Mouse (Mus musculus): ENCODE measurements at regions not wholly inside any gene's neighbourhood (a gene's known extent, or its start where the extent isn't known, plus 50 kb on each side); places are given as distances from the start of the nearest gene placed in this dataset.
A peak's percentile ranks its signal among the peaks of the same experiment; 100 is the strongest.

GRCm38 (mm10) chr19:33053199-33053867 is 296.0 kb downstream of the Pten start:
- no peak for DNase-seq

GRCm38 (mm10) chr19:33056372-33056791 is 299.1 kb downstream of the Pten start:
- DNase-seq: no peak

GRCm38 (mm10) chr19:33061006-33061405 is 303.7 kb downstream of the Pten start:
- no peak for DNase-seq

GRCm38 (mm10) chr19:33062165-33063058 is 305.1 kb downstream of the Pten start:
- DNase-seq: no peak

GRCm38 (mm10) chr19:33065274-33066200 is 308.2 kb downstream of the Pten start:
- DNase-seq: peak in 1 of 2 experiments; percentile 5

- DNase-seq: no peak
Measured at GRCm38 (mm10) chr19:33068351-33068955, 311.2 kb downstream of the Pten start.

GRCm38 (mm10) chr19:33069761-33070160 is 312.5 kb downstream of the Pten start:
- DNase-seq: no peak

GRCm38 (mm10) chr19:33072299-33072698 is 315.0 kb downstream of the Pten start:
- DNase-seq: no peak

GRCm38 (mm10) chr19:33074907-33075306 is 317.2 kb downstream of the Rnls start:
- no peak for DNase-seq

GRCm38 (mm10) chr19:33078681-33079360 is 313.3 kb downstream of the Rnls start:
- DNase-seq: no peak

GRCm38 (mm10) chr19:33079959-33080358 is 312.1 kb downstream of the Rnls start:
- no peak for DNase-seq

GRCm38 (mm10) chr19:33081493-33081892 is 310.6 kb downstream of the Rnls start:
- no peak for DNase-seq

- DNase-seq: no peak
Measured at GRCm38 (mm10) chr19:33083371-33083770, 308.7 kb downstream of the Rnls start.

- DNase-seq: no peak
Measured at GRCm38 (mm10) chr19:33084683-33085082, 307.4 kb downstream of the Rnls start.

Measured in cerebellum, postnatal 14 days (tissue).